Mouse (Mus musculus) CD8-positive naive resting alpha-beta T cell, adult 2 months (primary cell): ENCODE data around the gene 1700109H08Rik.
"Not testable (repeated sequence)": the region's sequence is repeated elsewhere in the genome, so short reads cannot be mapped to it uniquely, and the experiment has no call there.

Source experiments
- DNase-seq, 2 experiments: peaks; one replicate each; pipeline ENCODE4 v3.0.0; 2022; ENCODE audit warnings: low read depth in 2 of 2, low spot score in 2 of 2

The 1700109H08Rik gene

GRCm38 (mm10) chr5:3571266-3571665, at the start of gene 1700109H08Rik:
Gene 1700109H08Rik (plus strand): TSS chr5:3571566.
- no peak for DNase-seq

GRCm38 (mm10) chr5:3521741-3522140, 49.6 kb upstream of the 1700109H08Rik start:
- DNase-seq = no peak

GRCm38 (mm10) chr5:3522826-3523225, 48.5 kb upstream of the 1700109H08Rik start:
- DNase-seq = no peak

GRCm38 (mm10) chr5:3527041-3527691, 44.2 kb upstream of the 1700109H08Rik start:
- DNase-seq = no peak

GRCm38 (mm10) chr5:3529585-3530189, 41.7 kb upstream of the 1700109H08Rik start:
- DNase-seq = no peak

GRCm38 (mm10) chr5:3532048-3532447, 39.3 kb upstream of the 1700109H08Rik start:
- DNase-seq = not testable (repeated sequence)

- no peak for DNase-seq
Measured at GRCm38 (mm10) chr5:3536592-3537212, 34.7 kb upstream of the 1700109H08Rik start.

GRCm38 (mm10) chr5:3538505-3539472, 32.6 kb upstream of the 1700109H08Rik start:
- DNase-seq = no peak

GRCm38 (mm10) chr5:3541871-3542270, 29.5 kb upstream of the 1700109H08Rik start:
- DNase-seq = no peak

GRCm38 (mm10) chr5:3543629-3544479, 27.5 kb upstream of the 1700109H08Rik start, which contains the start of gene Fam133b:
Gene Fam133b (plus strand): TSS chr5:3543833.
- peak; percentile 96 for DNase-seq

GRCm38 (mm10) chr5:3544480-3544769, 26.9 kb upstream of the 1700109H08Rik start:
- DNase-seq = no peak

- no peak for DNase-seq
Measured at GRCm38 (mm10) chr5:3546226-3546625, 25.1 kb upstream of the 1700109H08Rik start.

GRCm38 (mm10) chr5:3551481-3551880, 19.9 kb upstream of the 1700109H08Rik start:
- DNase-seq = no peak

- no peak for DNase-seq
Measured at GRCm38 (mm10) chr5:3554198-3554597, 17.2 kb upstream of the 1700109H08Rik start.

- DNase-seq = no peak
Measured at GRCm38 (mm10) chr5:3574825-3575224, 3.5 kb downstream of the 1700109H08Rik start.

GRCm38 (mm10) chr5:3577939-3578338, 6.6 kb downstream of the 1700109H08Rik start:
- DNase-seq = no peak

- no peak for DNase-seq
Measured at GRCm38 (mm10) chr5:3579066-3579465, 7.7 kb downstream of the 1700109H08Rik start.

GRCm38 (mm10) chr5:3595693-3596398, 24.5 kb downstream of the 1700109H08Rik start, which contains the start of gene Pex1:
Gene Pex1 (plus strand): TSS chr5:3596066.
- DNase-seq = peak; percentile 94 to 96

- peak; percentile 67 to 73 for DNase-seq
Measured at GRCm38 (mm10) chr5:3596399-3596766, 25.0 kb downstream of the 1700109H08Rik start, which contains the start of gene Rbm48. Gene Rbm48 (minus strand): TSS chr5:3596585.

GRCm38 (mm10) chr5:3597171-3597570, 25.8 kb downstream of the 1700109H08Rik start:
- no peak for DNase-seq
